Mouse (Mus musculus) heart, postnatal 14 days (tissue): ENCODE data around the gene Krt25. TPM values are rescaled to one million over a fixed set of nuclear protein-coding genes. Genes with fewer than 3 reads are reported as not detected.
A peak's percentile ranks its signal among the peaks of the same experiment; 100 is the strongest.

Source experiments
- DNase-seq, 2 experiments: peaks; one replicate each; pipeline ENCODE4 v3.0.0; 2021 to 2022
- intact Hi-C: fragments of 180-260 bp; cut with DNase I; formaldehyde crosslinking; loops from one replicate; pipeline ENCODE4 v1.15.1; 2025
- long read RNA-seq, 2 experiments: library from polyadenylated mRNA; stranded (forward); transcript quantifications; one replicate each; pipeline ENCODE4 v2.0.0; 2021
- total RNA-seq, 2 experiments: library from RNA; stranded (reverse); gene quantifications; 2 replicates each; pipeline ENCODE4 v1.2.3; 2021

Krt25 gene
- not detected for total RNA-seq
- long read RNA-seq, experiment 1: 0 reads
- long read RNA-seq, experiment 2: 0 reads

GRCm38 (mm10) chr11:99322851-99323250, at the start of gene Krt25:
Krt25 (minus strand) TSS chr11:99322951.
- no peak for DNase-seq

GRCm38 (mm10) chr11:99369853-99370451, 47.2 kb upstream of the Krt25 start:
- intact Hi-C loops: no loop called here
- no peak for DNase-seq

More at GRCm38 (mm10) chr11:99322851-99323250, at the start of gene Krt25:
- intact Hi-C loops: no loop called here

- DNase-seq: peak in 1 of 2 experiments; percentile 7
- intact Hi-C loops: no loop called here
Observed at GRCm38 (mm10) chr11:99369229-99369628, 46.5 kb upstream of the Krt25 start.

- peak in 1 of 2 experiments; percentile 34 for DNase-seq
- intact Hi-C loops: no loop called here
Observed at GRCm38 (mm10) chr11:99366791-99367190, 44.0 kb upstream of the Krt25 start.

GRCm38 (mm10) chr11:99364412-99364811, 41.7 kb upstream of the Krt25 start:
- DNase-seq: peak in 1 of 2 experiments; percentile 13
- intact Hi-C loops: no loop called here

GRCm38 (mm10) chr11:99361423-99361822, 38.7 kb upstream of the Krt25 start:
- intact Hi-C loops: no loop called here
- DNase-seq: no peak

- DNase-seq: no peak
- intact Hi-C loops: no loop called here
Observed at GRCm38 (mm10) chr11:99351004-99351403, 28.3 kb upstream of the Krt25 start, which contains the start of gene Krt27. Krt27 (minus strand) TSS chr11:99351104.

GRCm38 (mm10) chr11:99339299-99339847, 16.6 kb upstream of the Krt25 start:
- intact Hi-C loops: no loop called here
- no peak for DNase-seq

- no peak for DNase-seq
- intact Hi-C loops: no loop called here
Observed at GRCm38 (mm10) chr11:99337866-99338265, 15.1 kb upstream of the Krt25 start, which contains the start of gene Krt26. Krt26 (minus strand) TSS chr11:99337966.

GRCm38 (mm10) chr11:99333426-99333825, 10.7 kb upstream of the Krt25 start:
- intact Hi-C loops: no loop called here

GRCm38 (mm10) chr11:99329655-99330054, 6.9 kb upstream of the Krt25 start:
- DNase-seq: no peak
- intact Hi-C loops: no loop called here

More at GRCm38 (mm10) chr11:99333426-99333825, 10.7 kb upstream of the Krt25 start:
- DNase-seq: no peak

GRCm38 (mm10) chr11:99321094-99321493, 1.7 kb downstream of the Krt25 start:
- intact Hi-C loops: no loop called here
- no peak for DNase-seq

GRCm38 (mm10) chr11:99319127-99319526, 3.6 kb downstream of the Krt25 start:
- peak in 1 of 2 experiments; percentile 20 for DNase-seq
- intact Hi-C loops: no loop called here

- intact Hi-C loops: no loop called here
- no peak for DNase-seq
Observed at GRCm38 (mm10) chr11:99316543-99316942, 6.2 kb downstream of the Krt25 start.

- intact Hi-C loops: no loop called here
- DNase-seq: no peak
Observed at GRCm38 (mm10) chr11:99314594-99314993, 8.2 kb downstream of the Krt25 start.

- intact Hi-C loops: no loop called here
- peak in 1 of 2 experiments; percentile 6 for DNase-seq
Observed at GRCm38 (mm10) chr11:99310882-99311281, 11.9 kb downstream of the Krt25 start.

GRCm38 (mm10) chr11:99307579-99307978, 15.2 kb downstream of the Krt25 start:
- intact Hi-C loops: loop anchor here (1.0 kb wide), 1 partner anchor 118 kb away; no protein-coding TSS in a partner anchor

GRCm38 (mm10) chr11:99295039-99295438, 27.7 kb downstream of the Krt25 start:
- intact Hi-C loops: no loop called here
- DNase-seq: no peak

More at GRCm38 (mm10) chr11:99307579-99307978, 15.2 kb downstream of the Krt25 start:
- peak; percentile 40 to 65 for DNase-seq

- intact Hi-C loops: loop anchor here (1.0 to 5.0 kb wide), 2 partner anchors 46 to 104 kb away; no protein-coding TSS in a partner anchor
- peak; percentile 40 to 48 for DNase-seq
Observed at GRCm38 (mm10) chr11:99292846-99293245, 29.9 kb downstream of the Krt25 start.

GRCm38 (mm10) chr11:99284833-99285312, 37.9 kb downstream of the Krt25 start, which contains the start of gene Krt24:
Krt24 (minus strand) TSS chr11:99285262.
- no peak for DNase-seq
- intact Hi-C loops: no loop called here

- intact Hi-C loops: no loop called here
- no peak for DNase-seq
Observed at GRCm38 (mm10) chr11:99284011-99284410, 38.7 kb downstream of the Krt25 start.

GRCm38 (mm10) chr11:99283334-99283733, 39.4 kb downstream of the Krt25 start:
- DNase-seq: no peak
- intact Hi-C loops: no loop called here
